Mouse (Mus musculus): ENCODE data around the gene Trim72. TPM values are rescaled to one million over a fixed set of nuclear protein-coding genes. Genes with fewer than 3 reads are reported as not detected.

Gene Trim72
- total and polyA plus RNA-seq, 3 experiments = 0.13 TPM; not detected in 2

DNA sequence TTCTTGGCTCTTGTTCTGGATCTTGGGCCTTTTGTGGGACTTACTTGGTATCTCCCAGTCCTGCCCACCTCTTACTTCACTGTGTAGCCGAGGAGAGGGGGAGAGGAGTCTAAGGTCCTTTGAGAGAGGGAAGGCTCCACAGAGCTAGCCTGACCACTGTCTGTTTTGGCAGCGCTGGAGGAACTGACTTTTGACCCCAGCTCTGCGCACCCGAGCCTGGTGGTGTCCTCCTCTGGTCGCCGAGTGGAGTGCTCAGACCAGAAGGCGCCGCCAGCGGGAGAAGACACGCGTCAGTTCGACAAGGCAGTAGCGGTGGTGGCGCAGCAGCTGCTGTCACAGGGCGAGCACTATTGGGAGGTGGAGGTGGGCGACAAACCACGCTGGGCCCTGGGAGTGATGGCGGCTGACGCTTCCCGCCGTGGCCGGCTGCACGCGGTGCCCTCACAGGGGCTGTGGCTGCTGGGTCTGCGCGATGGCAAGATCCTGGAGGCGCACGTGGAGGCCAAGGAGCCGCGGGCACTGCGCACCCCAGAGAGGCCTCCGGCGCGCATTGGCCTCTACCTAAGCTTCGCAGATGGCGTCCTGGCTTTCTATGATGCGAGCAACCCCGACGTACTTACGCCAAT lies 6.1 kb downstream of the Trim72 start:
- Histone ChIP-seq H3K79me2 (replicated peaks; ENCODE audit: control insufficient read depth, extremely low read depth, insufficient read depth, poor library complexity, severe bottlenecking) (no peaks in the 10 kb centered on the region), H3K9me3 (replicated peaks; ENCODE audit: low read length) (no peaks in the 10 kb centered on the region), H3K4me3 (replicated peaks in 1 of 3; ENCODE audit: low read depth in 2 of 3, low read length in 2 of 3, poor library complexity in 1 of 3) (no peak overlapping the region), H3K36me3 (replicated peaks in 1 of 2; ENCODE audit: control insufficient read depth in 1 of 2, insufficient read depth in 1 of 2, low read length in 1 of 2) (no peaks in the 10 kb centered on the region), H3K9ac (ENCODE audit: insufficient read depth, low read depth) (no peak overlapping the region), H3K27me3 (replicated peaks) (no peaks in the 10 kb centered on the region), H3K4me2 (ENCODE audit: insufficient read depth, low read depth, poor library complexity, severe bottlenecking) (no peak overlapping the region), H3K27ac (ENCODE audit: insufficient read depth, low read depth) (no peak overlapping the region), H3K4me1 (ENCODE audit: control insufficient read depth in 1 of 2, insufficient read depth in 2 of 2) (no peaks in the 10 kb centered on the region)
- TF ChIP-seq UBTF (IDR thresholded peaks at IDR 0.05; ENCODE audit: low read depth, low read length) (no peak), BHLHE40 (IDR thresholded peaks at IDR 0.05; ENCODE audit: low read depth, low read length) (no peak), HCFC1 (IDR thresholded peaks at IDR 0.05; ENCODE audit: low read depth, low read length) (no peak), MAZ (IDR thresholded peaks at IDR 0.05; ENCODE audit: low read depth, low read length) (no peak), RCOR1 (conservative IDR thresholded peaks at IDR 0.05; ENCODE audit: low read depth, low read length) (no peak), MYC (IDR thresholded peaks at IDR 0.05; ENCODE audit: low read depth, low read length) (no peak), ZC3H11A (IDR thresholded peaks at IDR 0.05; ENCODE audit: low read depth, low read length) (no peak), USF2 (conservative IDR thresholded peaks at IDR 0.05; ENCODE audit: low read depth, low read length) (no peak)
- DNase-seq (ENCODE audit: extremely low read depth) = no peak
- in situ Hi-C loops (cut with MboI; ENCODE audit: low pct_ligation_motif_present, low pct_unique_long_range_greater_than_20kb, low sequenced_read_pairs) (no loop called here), dilution Hi-C loops (cut with MboI; ENCODE audit: extremely low pct_ligation_motif_present, extremely low pct_unique_long_range_greater_than_20kb, low sequenced_read_pairs) (no loop called here)

DNA sequence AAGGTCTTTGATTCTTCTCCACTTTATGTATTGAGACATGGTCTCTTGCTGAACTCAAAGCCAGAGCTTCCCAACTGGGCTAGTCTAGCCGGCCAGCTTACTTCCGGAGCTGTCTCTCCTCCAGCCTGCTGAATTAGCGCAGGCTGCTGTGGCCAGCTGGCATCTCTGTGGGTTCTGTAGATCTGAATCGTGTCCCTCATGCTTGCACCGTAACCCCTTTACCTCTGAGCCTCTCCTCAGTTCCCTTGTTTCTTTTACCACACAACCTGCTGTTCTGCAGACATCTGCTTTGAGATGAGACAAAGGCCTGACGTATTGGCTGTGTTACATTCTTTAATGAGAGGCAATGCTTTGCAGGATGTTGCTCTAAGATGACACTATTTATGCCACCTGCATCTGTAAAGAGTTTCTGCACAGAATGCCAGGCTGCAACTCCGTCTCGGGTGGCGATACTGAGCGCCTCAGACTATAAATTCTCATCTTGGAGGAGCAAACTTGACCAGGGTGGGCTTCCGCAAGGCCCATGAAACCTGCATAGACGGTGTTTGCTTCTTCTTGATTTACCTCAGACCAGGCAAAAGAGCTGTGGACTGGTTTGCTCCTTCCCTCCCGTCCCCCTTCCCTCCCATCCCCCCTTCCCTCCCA lies 8.5 kb downstream of the Trim72 start:
- Histone ChIP-seq H3K27me3 (replicated peaks) (no peaks in the 10 kb centered on the region), H3K4me3 (replicated peaks in 1 of 3; ENCODE audit: low read depth in 2 of 3, low read length in 2 of 3, poor library complexity in 1 of 3) (no peak overlapping the region), H3K4me1 (ENCODE audit: control insufficient read depth in 1 of 2, insufficient read depth in 2 of 2) (no peaks in the 10 kb centered on the region), H3K4me2 (ENCODE audit: insufficient read depth, low read depth, poor library complexity, severe bottlenecking) (no peak overlapping the region), H3K9me3 (replicated peaks; ENCODE audit: low read length) (no peaks in the 10 kb centered on the region), H3K27ac (ENCODE audit: insufficient read depth, low read depth) (no peak overlapping the region), H3K36me3 (replicated peaks in 1 of 2; ENCODE audit: control insufficient read depth in 1 of 2, insufficient read depth in 1 of 2, low read length in 1 of 2) (no peaks in the 10 kb centered on the region), H3K79me2 (replicated peaks; ENCODE audit: control insufficient read depth, extremely low read depth, insufficient read depth, poor library complexity, severe bottlenecking) (no peaks in the 10 kb centered on the region), H3K9ac (ENCODE audit: insufficient read depth, low read depth) (no peak overlapping the region)
- no peak for TF ChIP-seq UBTF (IDR thresholded peaks at IDR 0.05; ENCODE audit: low read depth, low read length)
- no peak for TF ChIP-seq CHD2 (IDR thresholded peaks at IDR 0.05; ENCODE audit: low read length)
- no peak for TF ChIP-seq KAT2A (IDR thresholded peaks at IDR 0.05; ENCODE audit: insufficient replicate concordance, low read length)
- TF ChIP-seq MEF2A (IDR thresholded peaks at IDR 0.05; ENCODE audit: borderline replicate concordance, low read depth, low read length) = no peak
- TF ChIP-seq TCF12 (IDR thresholded peaks at IDR 0.05; ENCODE audit: low read depth, low read length) = no peak
- TF ChIP-seq CHD1 (IDR thresholded peaks at IDR 0.05; ENCODE audit: low read depth, low read length) = no peak
- no peak for TF ChIP-seq PAX5 (IDR thresholded peaks at IDR 0.05; ENCODE audit: low read length)
- no peak for TF ChIP-seq GABPA (IDR thresholded peaks at IDR 0.05; ENCODE audit: insufficient replicate concordance, low read depth, low read length)
- TF ChIP-seq JUND (conservative IDR thresholded peaks at IDR 0.05; ENCODE audit: low read depth, low read length) = no peak
- no peak for TF ChIP-seq USF1 (IDR thresholded peaks at IDR 0.05; ENCODE audit: low read depth, low read length)
- no peak for TF ChIP-seq BHLHE40 (IDR thresholded peaks at IDR 0.05; ENCODE audit: low read depth, low read length)
- no peak for TF ChIP-seq SIN3A (IDR thresholded peaks at IDR 0.05; ENCODE audit: low read length)
- TF ChIP-seq ZMIZ1 (IDR thresholded peaks at IDR 0.05; ENCODE audit: low read depth, low read length) = no peak
- no peak for TF ChIP-seq POLR2AphosphoS2 (IDR thresholded peaks at IDR 0.05; ENCODE audit: low read depth, low read length)
- TF ChIP-seq TBP (conservative IDR thresholded peaks at IDR 0.05; ENCODE audit: low read depth, low read length) = no peak
- no peak for TF ChIP-seq ETS1 (conservative IDR thresholded peaks at IDR 0.05; ENCODE audit: low read depth, low read length)
- no peak for TF ChIP-seq ELF1 (IDR thresholded peaks at IDR 0.05; ENCODE audit: low read depth, low read length)
- no peak for TF ChIP-seq MXI1 (IDR thresholded peaks at IDR 0.05; ENCODE audit: low read depth, low read length)
- no peak for TF ChIP-seq ZC3H11A (IDR thresholded peaks at IDR 0.05; ENCODE audit: low read depth, low read length)
- TF ChIP-seq USF2 (conservative IDR thresholded peaks at IDR 0.05; ENCODE audit: low read depth, low read length) = no peak
- dilution Hi-C loops (cut with MboI; ENCODE audit: extremely low pct_ligation_motif_present, extremely low pct_unique_long_range_greater_than_20kb, low sequenced_read_pairs) = no loop called here
- DNase-seq (ENCODE audit: extremely low read depth) = no peak
- in situ Hi-C loops (cut with MboI; ENCODE audit: low pct_ligation_motif_present, low pct_unique_long_range_greater_than_20kb, low sequenced_read_pairs) = no loop called here
